Mouse (Mus musculus): ENCODE measurements around the gene Il1rapl2. TPM values are rescaled to one million over a fixed set of nuclear protein-coding genes. Genes with fewer than 3 reads are reported as not detected.

The Il1rapl2 gene
- polyA plus RNA-seq, 1 experiment from 2014 or later = not detected

DNA sequence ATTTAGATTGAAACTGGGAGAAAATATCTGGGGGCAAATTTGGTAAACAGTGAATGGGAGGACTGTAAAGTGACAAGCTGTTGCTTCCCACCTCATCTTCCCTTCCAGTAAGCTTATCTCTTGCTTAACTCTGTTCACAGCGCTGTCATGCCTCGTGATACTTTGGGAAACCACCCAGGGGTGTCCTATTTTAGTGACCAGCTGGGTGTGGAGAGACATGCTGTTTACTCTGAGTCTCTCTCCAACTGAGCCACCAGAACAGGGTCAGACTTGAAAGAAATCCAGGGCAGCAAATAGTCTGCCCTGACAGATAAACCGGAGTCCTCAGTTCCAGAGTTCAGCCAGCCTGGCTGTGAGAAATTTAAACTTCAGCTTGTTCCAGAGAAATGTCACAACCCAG is 867.5 kb downstream of the Il1rapl2 start:
- Histone ChIP-seq H3K4me1 (no peaks in the 10 kb centered on the region), H3K9me3 (no peaks in the 10 kb centered on the region), H3K4me3 (no peak overlapping the region), H3K36me3 (no peaks in the 10 kb centered on the region), H3K27ac (no peak overlapping the region), H3K27me3 (ENCODE audit: insufficient read depth, poor library complexity, severe bottlenecking) (no peaks in the 10 kb centered on the region)
- DNase-seq (ENCODE audit: low spot score) = no peak
- WGBS = 34% methylated on average over 3 of the region's 3 CpGs

DNA sequence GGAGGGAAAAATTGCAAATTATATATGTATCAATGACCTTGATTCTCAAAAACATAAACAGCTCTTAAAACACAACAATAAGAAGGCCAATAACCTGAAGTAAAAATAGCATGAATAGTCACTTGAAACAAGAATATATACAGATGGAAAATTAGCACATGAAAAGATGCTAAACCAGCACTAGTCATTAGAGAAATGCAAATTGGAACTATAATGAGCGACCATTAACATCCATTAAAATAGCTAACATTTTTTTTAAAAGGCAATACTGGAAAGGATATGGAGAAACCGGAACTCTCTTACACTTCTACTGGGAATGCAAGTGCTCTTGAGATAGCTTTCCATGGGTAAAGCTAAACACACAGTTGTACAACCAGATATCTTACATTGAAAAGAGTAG is 879.4 kb downstream of the Il1rapl2 start:
- Histone ChIP-seq H3K4me3 (no peak overlapping the region), H3K36me3 (no peaks in the 10 kb centered on the region), H3K27ac (no peak overlapping the region), H3K4me1 (no peaks in the 10 kb centered on the region), H3K27me3 (ENCODE audit: insufficient read depth, poor library complexity, severe bottlenecking) (no peaks in the 10 kb centered on the region), H3K9me3 (no peaks in the 10 kb centered on the region)
- 73% methylated on average over 2 of the region's 2 CpGs for WGBS
- DNase-seq (ENCODE audit: low spot score) = no peak

DNA sequence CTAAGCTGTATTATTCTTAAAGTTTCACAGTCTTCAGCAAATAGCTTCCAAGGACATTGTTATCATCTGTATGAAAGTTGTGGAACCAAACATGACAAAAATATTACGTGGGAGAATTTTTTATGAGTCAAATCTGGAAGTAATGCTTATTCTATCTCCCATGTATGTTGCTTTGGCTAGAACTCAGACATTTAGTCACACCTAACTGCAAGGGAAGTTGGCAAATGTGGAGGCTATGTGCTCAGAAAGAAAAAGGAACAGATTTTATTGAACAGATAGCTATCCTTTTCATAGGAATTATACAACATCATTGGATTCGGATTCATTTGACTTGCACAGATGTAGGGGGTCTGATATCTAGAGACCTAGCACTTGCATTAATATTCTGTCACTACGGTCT is 908.1 kb downstream of the Il1rapl2 start:
- no peak overlapping the region for H3K27ac ChIP-seq
- no peak overlapping the region for H3K4me3 ChIP-seq
- DNase-seq (ENCODE audit: low spot score) = no peak
- H3K4me1 ChIP-seq = no peaks in the 10 kb centered on the region
- no peaks in the 10 kb centered on the region for H3K9me3 ChIP-seq
- 77% methylated on average over 3 of the region's 3 CpGs for WGBS
- H3K36me3 ChIP-seq = no peaks in the 10 kb centered on the region
- no peaks in the 10 kb centered on the region for H3K27me3 ChIP-seq (ENCODE audit: insufficient read depth, poor library complexity, severe bottlenecking)

DNA sequence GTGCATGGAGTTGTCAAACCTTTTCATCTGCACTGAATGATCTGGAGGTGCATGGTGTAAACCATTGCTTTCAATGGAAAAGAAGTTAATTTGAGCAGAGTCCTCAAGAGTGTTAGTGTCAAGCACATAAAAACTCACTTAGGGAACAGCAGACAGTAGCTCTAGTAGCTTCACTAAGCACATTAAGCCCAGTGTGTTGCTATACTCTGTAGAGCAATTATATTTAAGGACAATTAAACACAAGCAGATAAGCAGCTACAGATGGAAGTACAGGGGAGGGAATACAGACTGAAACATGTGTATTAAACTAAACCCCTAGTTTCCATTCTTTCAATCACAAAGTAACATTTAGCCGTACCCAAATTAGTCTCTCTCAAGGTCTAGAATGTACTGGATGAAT is 930.1 kb downstream of the Il1rapl2 start:
- Histone ChIP-seq H3K4me3 (no peak overlapping the region), H3K27me3 (ENCODE audit: insufficient read depth, poor library complexity, severe bottlenecking) (no peaks in the 10 kb centered on the region), H3K36me3 (no peaks in the 10 kb centered on the region), H3K9me3 (no peaks in the 10 kb centered on the region), H3K27ac (no peak overlapping the region), H3K4me1 (no peaks in the 10 kb centered on the region)
- no peak for DNase-seq (ENCODE audit: low spot score)
- 79% methylated on average over 1 of the region's 1 CpGs for WGBS

DNA sequence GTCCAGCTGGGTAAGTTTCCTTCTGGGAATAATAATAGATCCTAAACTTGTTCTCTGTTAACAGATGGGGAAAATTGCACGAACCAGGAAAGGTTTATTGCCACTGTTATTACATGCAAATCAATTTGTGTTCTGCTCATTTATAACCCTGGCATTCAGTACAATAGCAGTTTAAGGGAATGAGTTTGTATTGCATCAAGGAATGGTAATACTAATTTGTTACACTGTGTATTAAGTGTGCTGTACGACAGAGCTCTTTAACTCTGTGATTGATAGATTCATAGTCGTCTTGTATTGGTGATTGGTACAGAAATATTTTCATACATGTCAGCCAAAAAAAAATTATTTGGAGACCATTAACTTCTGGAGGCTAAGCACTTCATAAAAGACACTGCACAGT is 934.6 kb downstream of the Il1rapl2 start:
- no peaks in the 10 kb centered on the region for H3K9me3 ChIP-seq
- DNase-seq (ENCODE audit: low spot score) = no peak
- H3K4me1 ChIP-seq = no peaks in the 10 kb centered on the region
- 78% methylated on average over 3 of the region's 3 CpGs for WGBS
- H3K27ac ChIP-seq = no peak overlapping the region
- H3K27me3 ChIP-seq (ENCODE audit: insufficient read depth, poor library complexity, severe bottlenecking) = no peaks in the 10 kb centered on the region
- H3K36me3 ChIP-seq = no peaks in the 10 kb centered on the region
- H3K4me3 ChIP-seq = no peak overlapping the region

DNA sequence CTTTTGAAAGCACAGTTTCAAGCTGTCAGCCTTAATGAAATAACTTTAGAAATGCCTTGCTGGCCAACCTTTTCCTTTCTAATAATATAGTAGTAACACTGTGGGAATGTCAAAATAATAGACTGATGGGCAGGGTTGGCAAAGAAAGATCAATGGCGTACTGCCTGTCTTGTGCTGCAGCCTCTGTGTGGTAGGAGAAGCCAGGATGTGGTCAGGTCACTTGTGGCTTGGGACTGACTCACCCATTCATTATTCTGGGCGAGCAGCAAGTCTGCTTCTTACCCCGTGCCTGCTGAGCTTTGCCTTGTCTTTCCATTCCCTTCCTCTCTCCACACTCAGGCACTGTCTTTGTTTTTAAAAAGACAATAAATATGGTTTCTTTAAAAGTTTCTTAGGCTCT is 1049.7 kb downstream of the Il1rapl2 start:
- no peak overlapping the region for H3K27ac ChIP-seq
- WGBS = 59% methylated on average over 3 of the region's 3 CpGs
- no peaks in the 10 kb centered on the region for H3K36me3 ChIP-seq
- no peak overlapping the region for H3K4me3 ChIP-seq
- no peak for DNase-seq (ENCODE audit: low spot score)
- H3K27me3 ChIP-seq (ENCODE audit: insufficient read depth, poor library complexity, severe bottlenecking) = no peaks in the 10 kb centered on the region
- H3K4me1 ChIP-seq = no peaks in the 10 kb centered on the region
- H3K9me3 ChIP-seq = no peaks in the 10 kb centered on the region

DNA sequence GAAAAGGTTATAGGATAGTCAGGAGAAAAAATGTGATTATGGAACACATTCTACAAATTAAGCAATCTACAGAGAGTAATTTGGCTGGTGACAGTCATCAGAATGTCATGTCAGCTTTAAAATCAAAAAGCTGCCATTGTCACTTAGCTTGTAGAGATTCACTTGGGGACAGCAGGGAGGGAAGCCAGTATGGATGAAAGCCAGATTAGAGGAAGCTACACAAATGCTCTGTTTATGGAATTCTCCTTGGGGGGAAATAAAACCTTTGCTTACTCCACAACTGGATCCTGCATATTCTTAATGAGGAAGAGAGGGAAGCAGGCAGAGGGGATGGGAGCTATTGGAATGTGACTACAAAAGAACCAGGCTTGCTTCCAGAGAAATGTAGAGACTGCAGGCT is 1054.9 kb downstream of the Il1rapl2 start:
- Histone ChIP-seq H3K27ac (no peak overlapping the region), H3K4me1 (no peaks in the 10 kb centered on the region), H3K4me3 (no peak overlapping the region), H3K36me3 (no peaks in the 10 kb centered on the region), H3K27me3 (ENCODE audit: insufficient read depth, poor library complexity, severe bottlenecking) (no peaks in the 10 kb centered on the region), H3K9me3 (no peaks in the 10 kb centered on the region)
- no peak for DNase-seq (ENCODE audit: low spot score)

DNA sequence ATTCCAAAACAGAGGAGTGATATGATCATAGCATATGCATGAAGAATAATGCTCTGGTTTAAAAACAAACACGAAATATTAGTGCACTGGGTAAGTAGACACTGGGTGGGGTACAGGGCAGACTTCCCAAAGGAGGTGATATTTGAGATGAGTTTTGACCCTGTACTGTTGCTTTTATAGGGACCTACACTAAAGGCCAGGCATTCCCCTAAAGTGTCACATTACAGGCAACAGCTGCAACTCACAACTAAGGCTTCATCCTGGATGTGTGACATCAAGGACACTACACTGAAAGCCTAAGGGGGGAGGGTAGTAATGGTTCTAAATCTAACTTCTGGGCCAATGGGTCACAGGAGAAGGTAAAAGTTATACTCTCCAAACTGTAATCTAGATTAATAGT is 1152.0 kb downstream of the Il1rapl2 start:
- no peak overlapping the region for H3K27ac ChIP-seq
- no peaks in the 10 kb centered on the region for H3K4me1 ChIP-seq
- DNase-seq (ENCODE audit: low spot score) = no peak
- 36% methylated on average over 1 of the region's 1 CpGs for WGBS
- no peak overlapping the region for H3K4me3 ChIP-seq
- H3K36me3 ChIP-seq = no peaks in the 10 kb centered on the region
- no peaks in the 10 kb centered on the region for H3K9me3 ChIP-seq
- H3K27me3 ChIP-seq (ENCODE audit: insufficient read depth, poor library complexity, severe bottlenecking) = no peaks in the 10 kb centered on the region

DNA sequence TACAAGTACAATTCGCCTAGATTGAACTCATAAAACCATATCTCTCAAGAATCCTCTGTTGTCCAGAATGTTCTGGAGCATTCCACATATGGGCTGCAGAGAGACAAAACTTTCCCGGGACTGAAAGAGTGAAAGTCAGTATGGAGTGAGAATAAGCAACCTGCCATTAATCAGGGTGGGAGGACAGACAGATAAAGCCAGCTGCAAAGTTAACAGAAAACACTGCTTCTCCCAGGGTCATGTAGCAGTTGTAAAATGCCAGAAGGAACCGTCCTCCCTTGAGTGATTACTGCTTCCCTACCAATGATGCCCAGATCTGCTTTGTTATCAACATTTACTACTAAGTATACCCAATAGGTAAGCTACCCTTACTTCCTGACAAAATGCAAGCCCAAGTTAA is 1230.5 kb downstream of the Il1rapl2 start:
- H3K4me3 ChIP-seq = no peak overlapping the region
- H3K9me3 ChIP-seq = no peaks in the 10 kb centered on the region
- no peak overlapping the region for H3K27ac ChIP-seq
- no peaks in the 10 kb centered on the region for H3K4me1 ChIP-seq
- no peaks in the 10 kb centered on the region for H3K36me3 ChIP-seq
- H3K27me3 ChIP-seq (ENCODE audit: insufficient read depth, poor library complexity, severe bottlenecking) = no peaks in the 10 kb centered on the region
- DNase-seq (ENCODE audit: low spot score) = no peak
- WGBS = 41% methylated on average over 3 of the region's 3 CpGs

DNA sequence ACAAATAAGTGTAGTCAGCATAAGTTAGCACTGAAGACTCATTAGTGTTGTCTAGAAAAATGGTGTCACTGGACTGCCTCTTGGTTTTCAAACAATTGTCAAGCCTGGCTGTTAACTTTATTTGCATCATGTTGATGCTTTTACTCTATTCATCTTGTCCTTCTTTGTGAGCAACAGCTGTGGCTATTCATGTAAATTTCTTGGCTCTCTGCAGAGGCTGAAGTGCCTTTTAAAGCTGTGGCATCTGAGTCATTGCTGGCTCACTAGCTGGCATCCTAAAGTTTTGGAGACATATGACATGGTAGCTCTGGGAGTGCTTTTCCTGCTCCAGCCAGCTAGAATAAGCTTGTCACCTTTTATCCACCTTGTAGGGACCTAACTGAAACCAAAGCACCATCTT is 1261.5 kb downstream of the Il1rapl2 start:
- Histone ChIP-seq H3K4me3 (no peak overlapping the region), H3K4me1 (no peaks in the 10 kb centered on the region), H3K9me3 (no peaks in the 10 kb centered on the region)

DNA sequence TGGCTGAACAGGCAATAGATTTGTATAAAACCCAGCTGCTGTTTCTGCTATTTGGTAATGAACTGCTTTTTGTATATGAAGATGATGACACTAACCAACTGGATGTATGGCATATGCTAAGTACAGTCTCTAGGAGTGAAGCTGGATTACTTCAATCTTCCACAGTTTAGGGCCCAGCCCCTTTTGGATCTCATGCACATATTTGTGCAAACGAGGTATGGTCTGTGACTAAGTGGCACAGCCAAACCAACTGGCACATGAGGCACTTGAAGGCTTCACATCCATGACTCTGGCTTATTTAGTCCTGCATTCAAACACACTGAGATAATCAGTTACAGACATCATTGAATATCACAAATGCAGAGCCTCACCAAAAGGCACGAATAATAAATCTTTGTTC is 1263.5 kb downstream of the Il1rapl2 start:
- 71% methylated on average over 2 of the region's 2 CpGs for WGBS
- no peaks in the 10 kb centered on the region for H3K36me3 ChIP-seq
- H3K27me3 ChIP-seq (ENCODE audit: insufficient read depth, poor library complexity, severe bottlenecking) = no peaks in the 10 kb centered on the region
- H3K4me3 ChIP-seq = no peak overlapping the region
- no peaks in the 10 kb centered on the region for H3K4me1 ChIP-seq
- no peaks in the 10 kb centered on the region for H3K9me3 ChIP-seq
- H3K27ac ChIP-seq = no peak overlapping the region
- no peak for DNase-seq (ENCODE audit: low spot score)

More for the DNA sequence above, 1261.5 kb downstream of the Il1rapl2 start:
- Histone ChIP-seq H3K36me3 (no peaks in the 10 kb centered on the region), H3K27ac (no peak overlapping the region), H3K27me3 (ENCODE audit: insufficient read depth, poor library complexity, severe bottlenecking) (no peaks in the 10 kb centered on the region)
- no peak for DNase-seq (ENCODE audit: low spot score)

DNA sequence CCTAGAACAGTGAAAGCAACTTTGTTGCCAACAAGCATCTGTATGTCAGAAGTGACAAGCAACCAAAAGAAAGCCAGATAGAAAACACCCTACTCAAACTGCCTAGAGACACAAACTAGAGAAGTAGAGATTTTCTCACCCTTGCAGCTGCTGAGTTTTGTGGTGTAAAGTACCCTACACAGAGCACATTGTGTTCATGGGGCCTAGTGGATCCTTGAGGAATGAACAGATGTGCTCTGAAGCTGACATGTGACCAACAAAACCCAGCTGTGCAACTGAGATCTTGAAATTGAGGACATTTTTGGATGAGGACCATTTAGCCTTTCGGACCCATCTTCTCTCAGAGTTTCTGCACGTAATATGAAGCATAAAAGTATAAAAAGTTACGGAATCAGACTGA is 1268.0 kb downstream of the Il1rapl2 start:
- H3K9me3 ChIP-seq = no peaks in the 10 kb centered on the region
- H3K27ac ChIP-seq = no peak overlapping the region
- H3K27me3 ChIP-seq (ENCODE audit: insufficient read depth, poor library complexity, severe bottlenecking) = no peaks in the 10 kb centered on the region
- no peaks in the 10 kb centered on the region for H3K36me3 ChIP-seq
- 88% methylated on average over 3 of the region's 3 CpGs for WGBS
- no peaks in the 10 kb centered on the region for H3K4me1 ChIP-seq
- H3K4me3 ChIP-seq = no peak overlapping the region
- no peak for DNase-seq (ENCODE audit: low spot score)
